Mouse (Mus musculus): ENCODE results near the gene Commd8.

- no peak for TF ChIP-seq EP300 (optimal IDR thresholded peaks at IDR 0.05)
- TF ChIP-seq CTCF (IDR thresholded peaks at IDR 0.05; ENCODE audit: low read depth) = no peak
Measured at GRCm38 (mm10) chr5:72158667-72159066, 9.3 kb downstream of the Commd8 start.
